Mouse (Mus musculus): ENCODE results near the gene Slc24a3.
A peak's percentile ranks its signal among the peaks of the same experiment; 100 is the strongest.

Slc24a3 gene

DNA sequence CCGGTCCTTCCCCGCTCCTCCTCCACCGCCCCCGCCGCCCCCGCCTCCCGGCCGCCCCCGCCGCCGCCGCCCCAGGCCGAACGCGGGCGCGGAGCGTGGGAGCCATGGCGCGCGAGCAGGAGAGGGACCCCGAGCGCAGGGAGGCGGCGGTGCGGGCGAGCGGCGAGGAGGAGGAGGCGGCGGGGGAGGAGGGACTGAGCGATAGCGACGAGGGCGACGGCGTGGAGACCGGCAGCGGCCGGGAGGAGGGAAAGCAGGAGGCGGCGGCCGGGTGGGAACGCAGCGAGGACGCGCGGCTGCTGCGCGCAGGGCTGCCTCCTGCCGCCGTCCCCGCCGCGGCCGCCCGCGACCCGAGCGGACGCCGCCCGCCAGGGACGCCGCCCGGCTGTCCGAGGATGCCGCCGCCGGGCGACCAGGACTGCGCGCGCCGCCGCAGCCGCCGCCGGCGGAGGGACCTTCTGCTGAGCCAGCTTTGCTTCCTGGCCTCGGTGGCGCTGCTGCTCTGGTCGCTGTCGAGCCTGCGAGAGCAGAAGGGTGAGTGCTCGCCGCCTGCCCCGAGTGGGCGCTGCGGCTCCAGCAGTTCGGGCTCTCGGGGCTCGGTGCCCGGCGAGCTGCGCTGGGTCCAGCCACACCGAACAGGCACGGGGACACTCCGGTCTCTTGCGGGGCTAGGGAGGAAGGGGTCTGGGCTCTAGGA, at the start of gene Slc24a3:
Gene Slc24a3 (plus strand): TSS at position 91 of the 697 bp plus-strand sequence.
- DNase-seq = peak; percentile 86

DNA sequence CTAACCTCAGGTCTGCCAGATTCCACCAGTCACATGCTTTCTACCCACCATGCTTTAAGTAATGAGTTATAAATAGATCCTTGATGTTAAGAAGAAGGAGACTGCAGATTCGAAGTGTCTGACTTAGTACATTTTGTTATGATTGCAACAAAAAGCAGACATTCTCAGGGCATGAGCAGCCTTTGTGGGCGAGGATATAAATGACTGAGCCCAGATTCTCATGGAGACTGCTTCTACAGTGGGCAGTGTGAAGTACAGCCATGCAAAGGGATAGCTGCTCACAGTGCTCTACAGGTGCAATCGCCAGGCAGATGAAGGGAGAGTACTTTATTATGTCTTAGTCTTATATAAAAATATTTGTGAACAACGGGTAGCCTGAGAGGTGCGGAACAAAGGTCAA, 49.8 kb upstream of the Slc24a3 start:
- no peak for DNase-seq

DNA sequence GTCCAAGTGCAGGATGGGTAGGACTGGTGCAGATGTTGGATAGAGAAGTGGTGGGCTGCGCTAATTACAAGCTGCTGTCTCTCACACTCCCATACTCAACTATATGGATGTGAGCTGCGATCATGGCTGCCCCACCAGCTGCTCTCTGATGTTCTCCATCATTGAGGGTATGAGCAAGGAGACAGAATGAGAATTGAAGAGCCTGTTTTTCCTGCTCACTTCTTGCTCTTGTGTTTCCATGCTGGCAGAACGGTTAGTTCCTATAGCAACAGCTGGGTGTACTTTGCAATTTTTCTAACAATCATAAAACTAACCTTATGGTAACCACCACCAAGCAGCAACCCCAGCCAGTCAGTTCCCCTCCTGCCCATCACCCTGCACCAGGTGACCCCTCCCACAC, 39.8 kb upstream of the Slc24a3 start:
- no peak for DNase-seq

DNA sequence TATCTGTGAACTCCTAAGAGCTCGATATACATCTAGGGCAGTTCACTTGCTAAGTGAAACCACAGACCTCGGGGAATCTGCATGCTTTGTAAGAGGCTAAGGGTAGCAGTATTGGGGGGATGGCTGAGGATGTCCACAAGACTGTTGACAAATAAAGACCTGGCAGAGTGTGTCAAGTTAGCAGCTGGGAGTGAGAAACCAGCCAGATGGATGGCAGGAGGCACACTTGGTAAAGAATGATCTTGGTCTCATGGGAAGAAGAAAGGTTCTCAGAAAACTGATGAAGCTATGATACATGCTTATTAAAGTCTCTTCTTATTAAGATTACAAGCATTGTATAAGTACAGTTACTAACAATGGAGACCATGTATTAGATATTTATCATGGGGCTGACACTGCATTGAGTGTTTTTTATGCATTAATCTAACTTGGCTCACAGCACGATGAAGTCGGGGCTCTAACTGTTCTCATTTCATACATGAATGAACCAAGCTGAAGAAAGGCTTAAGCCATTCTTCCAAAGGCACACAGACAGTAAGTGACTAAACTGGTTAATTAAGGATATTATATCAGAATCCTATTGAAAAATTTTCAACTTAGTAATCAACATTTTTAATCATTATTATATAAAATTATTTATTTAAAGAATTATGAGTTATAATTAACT, 30.8 kb upstream of the Slc24a3 start:
- no peak for DNase-seq

DNA sequence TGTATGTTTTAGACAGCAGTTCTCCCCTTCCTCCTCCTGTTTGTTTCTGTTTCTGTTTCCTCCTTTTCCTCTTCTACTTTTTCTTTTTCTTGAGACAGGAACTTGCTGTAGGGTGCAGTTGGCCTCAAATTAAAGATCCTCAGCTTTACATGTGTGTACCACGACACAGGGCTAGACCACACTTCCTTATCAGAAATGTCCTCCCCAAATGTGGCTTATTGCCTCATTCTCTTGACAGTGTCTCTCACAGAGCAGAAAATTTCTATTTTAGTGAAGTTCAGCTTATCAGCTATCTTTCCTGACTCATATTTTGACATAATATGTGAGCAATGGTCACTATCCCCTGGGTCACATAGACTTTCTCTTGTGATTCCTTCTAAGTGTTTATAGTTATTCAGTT, 17.1 kb upstream of the Slc24a3 start:
- DNase-seq = no peak

DNA sequence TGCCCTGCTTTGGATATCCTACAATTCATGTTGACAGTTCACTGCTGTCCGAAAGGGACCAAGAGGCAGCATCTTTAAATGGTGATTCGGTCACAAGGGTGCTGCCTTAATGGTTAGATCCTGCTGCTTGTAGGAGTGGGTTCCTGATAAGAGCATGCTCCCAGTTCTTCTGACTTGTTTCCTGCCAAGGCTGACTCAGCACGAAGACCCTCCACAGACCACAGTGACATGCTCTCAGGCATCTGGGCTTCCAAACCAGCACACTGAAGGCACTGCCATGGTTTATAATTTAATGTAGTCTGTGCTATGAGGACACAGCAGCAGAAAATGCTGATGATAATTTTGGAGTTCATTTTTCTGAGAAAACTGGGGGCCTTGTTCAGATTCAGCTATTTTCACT, 16.7 kb upstream of the Slc24a3 start:
- DNase-seq = no peak

DNA sequence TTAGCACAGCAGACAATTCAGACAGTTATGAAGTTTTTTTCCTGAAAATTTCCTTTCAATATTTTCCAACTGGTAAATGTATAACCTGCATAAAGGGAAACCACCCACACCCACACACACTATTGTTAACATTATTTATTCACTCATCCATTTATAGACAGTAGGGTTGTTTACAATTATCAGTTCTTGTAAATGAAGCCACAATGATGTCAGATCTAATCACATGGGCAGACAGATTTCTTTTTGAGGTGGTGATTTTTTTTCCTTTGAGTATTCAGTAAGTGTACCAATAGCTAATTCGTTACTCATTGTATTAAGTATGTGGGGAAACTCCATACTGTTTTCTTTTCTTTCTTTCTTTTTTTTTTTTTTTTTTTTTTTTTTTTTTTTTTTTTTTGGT, 15.3 kb upstream of the Slc24a3 start:
- no peak for DNase-seq

DNA sequence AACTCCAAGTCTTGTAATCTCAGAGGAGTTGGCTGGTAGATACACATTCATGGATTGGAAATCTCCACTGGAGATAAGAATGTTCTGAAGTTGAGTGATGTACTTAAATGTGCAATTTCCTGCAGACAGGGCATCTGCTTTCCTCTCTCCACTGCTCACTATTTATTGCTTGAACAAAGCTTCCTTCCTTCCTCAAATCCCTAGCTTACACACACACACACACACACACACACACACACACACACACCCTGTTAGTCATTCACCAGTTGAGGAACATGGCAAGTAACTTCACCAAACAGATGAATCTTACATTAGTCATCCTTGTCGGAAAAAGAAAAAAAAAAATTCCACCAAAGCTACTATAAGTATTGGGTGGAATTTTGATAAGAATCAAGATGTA, 8.6 kb upstream of the Slc24a3 start:
- DNase-seq = no peak

DNA sequence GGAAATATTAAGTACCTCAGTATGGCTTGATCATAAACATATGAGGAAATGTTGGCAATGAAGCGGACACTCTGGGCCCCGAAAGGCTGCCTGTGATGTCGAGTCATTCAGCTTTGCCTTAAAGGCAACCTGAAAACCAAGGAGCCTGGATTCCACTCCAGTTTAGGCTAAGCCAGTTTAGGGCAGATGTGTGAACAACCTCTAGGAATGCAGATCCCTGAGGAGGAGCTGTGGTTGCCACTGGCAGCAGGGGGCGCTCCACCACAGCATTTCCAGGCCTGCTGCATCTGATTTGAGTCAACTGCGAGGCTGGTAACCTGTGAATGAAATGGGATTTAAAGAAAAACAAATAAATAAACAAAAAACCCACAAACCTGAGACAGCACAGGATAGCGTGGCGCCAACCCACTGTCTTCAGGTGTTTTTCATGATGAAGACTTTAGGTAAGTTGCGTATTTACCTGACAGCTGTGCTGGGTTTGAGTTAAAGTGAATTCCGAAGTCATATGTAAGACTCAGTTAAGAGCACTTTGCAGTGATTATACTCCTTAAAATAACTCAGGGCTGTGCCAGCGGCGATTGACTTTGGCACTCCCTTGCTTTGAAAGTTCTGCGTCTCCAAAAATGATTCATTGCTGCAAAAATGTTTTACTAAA, 6.4 kb upstream of the Slc24a3 start:
- DNase-seq = peak; percentile 91

DNA sequence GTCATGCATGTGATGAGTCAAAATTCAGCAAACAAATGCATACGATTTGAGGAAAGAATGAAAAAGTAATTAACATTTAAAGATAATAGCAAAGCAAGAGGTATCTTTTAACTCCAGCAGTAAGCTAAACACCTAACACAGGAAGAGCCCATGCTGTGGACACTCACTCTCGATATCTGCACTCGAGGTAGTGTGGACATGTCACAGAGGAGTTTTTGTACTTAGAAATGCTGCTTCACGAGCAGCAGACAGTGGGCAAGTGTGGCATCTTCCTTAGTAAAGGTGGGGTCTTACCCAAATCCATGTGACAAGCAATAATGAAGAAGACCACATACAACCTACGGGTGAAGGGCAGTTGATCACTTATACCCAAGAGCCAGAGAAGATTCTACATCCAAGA, 3.5 kb upstream of the Slc24a3 start:
- no peak for DNase-seq

DNA sequence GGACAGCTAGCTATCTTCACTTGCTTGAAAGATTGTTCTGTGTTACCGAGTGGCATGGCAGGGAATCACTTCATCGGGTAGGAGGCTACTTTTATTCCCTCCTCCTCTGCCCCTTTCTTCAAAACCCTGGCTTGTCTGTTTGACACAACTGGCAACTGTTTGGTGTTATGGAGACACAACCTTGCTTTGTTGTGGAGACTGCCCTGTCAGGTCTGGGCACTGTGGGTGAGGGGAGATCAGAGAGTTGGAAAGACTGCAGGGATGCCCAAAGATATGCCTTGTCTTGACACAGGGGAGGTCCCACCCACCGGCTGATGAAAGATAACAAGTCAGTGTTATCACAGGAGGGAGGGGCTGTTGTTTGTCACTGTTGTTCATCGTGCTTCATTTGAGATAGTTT, 3.0 kb upstream of the Slc24a3 start:
- no peak for DNase-seq

DNA sequence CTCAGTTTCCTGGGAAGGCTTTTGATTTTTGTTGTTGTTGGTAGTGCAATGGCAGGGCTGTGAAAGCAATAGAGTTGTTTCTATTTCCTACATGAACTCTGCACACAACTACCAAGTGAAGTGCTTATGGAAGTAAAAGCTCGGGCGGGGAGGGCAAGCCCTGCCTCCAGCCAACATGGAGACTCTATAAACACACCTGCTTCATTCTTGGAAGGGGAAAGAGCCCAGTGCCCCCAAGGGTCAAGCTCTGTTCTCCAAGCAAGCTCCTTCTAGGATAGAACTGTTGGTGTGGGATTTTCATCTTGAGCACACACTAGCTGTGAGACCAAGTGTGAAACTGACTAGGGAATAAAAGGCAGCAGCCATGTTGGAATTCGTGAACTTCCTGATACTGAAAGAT, 2.5 kb upstream of the Slc24a3 start:
- no peak for DNase-seq

DNA sequence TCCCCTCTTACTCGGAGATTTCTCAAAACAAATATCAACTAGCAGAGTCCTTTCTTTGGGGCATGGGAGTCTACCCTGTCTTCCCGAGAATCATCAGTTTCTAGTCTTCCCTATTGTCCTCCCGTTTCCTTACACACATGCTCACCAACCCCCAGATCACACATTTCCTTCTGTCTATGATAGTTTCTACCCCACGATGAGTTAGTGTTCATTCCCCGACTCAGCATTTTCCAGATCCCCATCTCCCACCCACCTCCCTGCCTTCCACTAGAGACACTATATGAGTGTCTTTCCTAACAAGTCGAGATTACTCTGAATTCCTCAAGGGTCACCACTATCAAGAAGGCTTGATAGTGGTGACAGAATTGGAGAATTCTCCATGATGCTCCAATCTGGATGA, 1.7 kb upstream of the Slc24a3 start:
- no peak for DNase-seq

DNA sequence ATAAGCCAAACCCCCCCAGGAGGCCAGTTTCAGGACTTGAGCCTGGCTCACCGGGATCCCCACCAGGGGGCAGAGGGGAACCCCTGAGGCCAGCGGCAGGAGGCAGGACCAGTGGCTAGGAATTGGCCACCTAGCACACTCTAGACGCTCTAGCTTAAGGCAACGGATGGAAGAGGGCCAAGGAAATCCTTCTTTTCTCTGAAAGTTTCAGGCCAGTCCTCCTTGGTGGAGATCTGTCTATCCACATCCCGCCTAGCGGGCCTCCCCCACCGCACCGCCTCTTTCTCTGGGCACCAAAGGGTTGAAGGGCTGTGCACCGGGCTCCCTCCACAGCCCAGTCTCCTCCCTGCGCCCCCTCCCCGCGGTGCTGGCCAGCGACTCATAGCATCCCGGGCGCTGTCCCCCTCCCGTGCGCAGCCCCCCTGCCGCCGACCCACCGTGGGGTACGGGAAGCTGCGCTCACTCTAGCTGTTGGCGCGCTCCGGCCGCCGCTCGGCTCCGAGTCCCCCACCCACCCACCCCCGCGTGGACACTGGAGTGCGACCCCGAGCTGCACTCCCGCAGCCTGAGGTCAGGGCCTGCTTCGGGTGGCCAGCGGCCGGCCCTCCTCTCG, 397 bp upstream of the Slc24a3 start:
- DNase-seq = peak; percentile 80

DNA sequence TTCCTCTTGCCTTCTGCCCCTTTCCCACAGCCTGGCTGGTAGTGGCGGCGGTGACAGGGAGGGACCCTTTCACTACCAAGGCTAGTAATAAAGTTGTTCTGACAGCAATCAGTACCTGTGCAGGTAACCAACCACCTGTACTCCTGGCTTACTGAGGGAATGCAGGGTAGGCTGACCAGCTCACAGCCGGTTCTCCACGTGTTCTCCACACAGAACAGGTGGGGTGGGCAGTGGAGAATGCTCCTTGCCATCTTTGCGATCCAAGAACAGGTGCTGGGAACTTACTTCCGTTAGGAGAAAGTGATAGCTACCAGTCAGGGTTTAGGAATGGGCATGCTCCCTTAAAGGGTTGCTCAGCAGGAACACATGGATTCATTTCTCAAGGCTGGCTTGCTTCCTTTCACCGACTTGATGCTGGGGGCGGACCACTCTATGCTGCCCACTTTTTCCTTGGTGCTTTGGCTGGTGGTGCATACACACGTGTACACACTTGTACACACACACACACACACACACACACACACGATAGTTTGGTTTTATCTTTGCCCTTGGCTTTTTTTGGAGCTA, 934 bp downstream of the Slc24a3 start:
- DNase-seq = no peak

DNA sequence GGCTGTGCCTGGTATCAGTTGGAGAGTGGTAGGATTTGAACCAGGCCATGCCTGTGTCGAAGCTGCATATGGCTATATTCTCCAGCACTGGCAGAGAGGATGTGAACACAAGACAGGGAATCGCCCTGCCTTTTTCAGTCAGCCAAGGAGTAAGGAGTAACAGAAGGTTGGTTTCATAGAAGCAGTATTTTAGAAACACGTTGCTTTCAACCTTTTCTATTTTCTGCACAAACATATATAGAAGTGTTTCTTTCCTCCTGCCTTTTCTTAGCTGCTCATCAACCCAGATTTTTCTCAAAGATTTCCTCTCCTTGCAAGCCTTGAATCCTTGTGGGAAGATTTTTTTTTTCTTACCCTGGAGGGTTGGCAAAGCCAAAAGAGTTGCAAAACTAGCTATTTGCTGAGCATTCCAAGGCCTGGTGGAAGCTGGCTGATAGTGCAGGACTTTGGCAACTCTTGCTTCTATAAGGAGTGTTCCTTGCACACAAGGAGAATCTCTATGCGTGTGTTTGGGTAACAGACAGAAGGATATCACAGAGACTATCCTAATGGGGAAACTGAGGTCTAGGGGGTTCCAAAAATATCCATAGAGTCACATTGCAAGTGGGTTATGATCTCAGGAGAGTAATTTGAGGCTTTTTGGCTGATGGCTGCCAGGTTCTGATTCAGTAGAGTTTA, 5.6 kb downstream of the Slc24a3 start:
- DNase-seq = no peak

DNA sequence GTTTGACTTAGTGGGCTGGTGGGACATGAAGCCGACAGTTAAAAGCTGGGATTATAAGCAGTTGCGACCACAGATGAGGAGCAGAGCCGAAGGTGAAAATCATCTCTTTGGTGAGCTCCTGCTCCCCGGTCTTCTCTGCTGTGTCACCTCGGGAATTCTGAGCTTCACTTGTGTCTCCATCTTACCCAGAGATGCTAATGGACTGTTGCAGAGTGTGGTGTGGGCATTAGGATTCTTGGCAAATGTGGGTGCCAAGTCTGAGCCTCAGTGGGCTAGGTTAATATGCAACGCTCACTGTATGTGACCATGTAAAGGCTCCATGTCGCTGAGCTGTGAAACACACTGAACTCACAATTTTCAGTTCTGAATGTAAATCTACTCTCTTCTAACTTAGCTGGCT, 7.5 kb downstream of the Slc24a3 start:
- DNase-seq = no peak

DNA sequence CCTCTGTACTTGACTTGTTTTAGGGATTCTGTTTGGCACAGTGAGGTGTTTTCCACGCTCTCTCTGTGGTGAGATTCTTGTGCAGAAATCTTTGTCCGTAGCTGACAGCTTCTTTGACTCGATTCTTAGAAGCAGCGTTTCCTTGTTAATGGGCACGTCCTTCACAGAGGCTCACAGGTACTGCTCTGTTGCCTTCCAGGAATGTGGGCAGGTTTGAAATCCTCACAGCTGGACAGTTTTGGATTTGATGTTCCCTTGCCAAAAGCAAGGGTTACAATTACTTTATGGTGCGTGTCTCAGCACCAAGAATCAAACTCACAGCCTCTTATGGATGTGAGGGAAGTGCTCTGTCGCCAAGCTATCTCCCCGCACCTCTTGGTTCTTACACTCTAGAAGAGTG, 14.9 kb downstream of the Slc24a3 start:
- DNase-seq = no peak

DNA sequence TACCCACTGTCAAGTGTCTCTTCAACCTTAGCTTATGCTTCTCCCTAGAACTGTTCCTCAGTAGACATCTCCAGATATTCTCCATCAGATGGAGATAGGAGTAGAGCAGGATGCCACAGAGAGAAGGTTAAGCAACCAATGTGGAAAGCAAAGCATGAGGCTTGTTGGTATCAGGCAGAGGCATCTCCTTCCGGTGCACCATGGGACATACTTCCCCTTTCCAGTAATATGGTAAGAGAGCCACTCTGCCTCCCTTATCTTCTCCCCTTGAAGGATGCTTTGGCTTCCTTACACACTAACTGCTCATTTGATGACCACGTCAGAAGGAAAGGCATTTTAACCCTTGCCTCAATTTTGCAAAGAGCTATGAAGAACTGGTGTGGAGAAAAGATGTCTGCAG, 21.3 kb downstream of the Slc24a3 start:
- DNase-seq = no peak

DNA sequence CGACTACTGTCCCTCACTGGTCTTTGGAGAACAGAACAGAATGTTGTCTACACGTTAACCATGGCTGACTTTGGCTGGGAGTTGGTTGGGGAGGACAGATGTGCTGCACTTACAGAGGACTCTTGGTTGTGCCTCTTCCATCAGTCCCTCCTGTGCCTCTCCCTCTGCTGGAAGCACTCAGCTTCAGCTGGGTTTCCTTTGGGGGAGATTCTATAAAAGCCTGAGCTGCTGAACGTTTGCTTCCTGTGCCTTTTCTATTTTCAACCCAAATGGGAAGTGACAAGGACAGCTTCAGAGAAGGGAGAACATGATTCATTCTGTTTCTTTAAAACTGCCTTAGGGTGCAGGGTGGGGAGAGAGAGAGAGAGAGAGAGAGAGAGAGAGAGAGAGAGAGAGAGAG, 28.5 kb downstream of the Slc24a3 start:
- no peak for DNase-seq

DNA sequence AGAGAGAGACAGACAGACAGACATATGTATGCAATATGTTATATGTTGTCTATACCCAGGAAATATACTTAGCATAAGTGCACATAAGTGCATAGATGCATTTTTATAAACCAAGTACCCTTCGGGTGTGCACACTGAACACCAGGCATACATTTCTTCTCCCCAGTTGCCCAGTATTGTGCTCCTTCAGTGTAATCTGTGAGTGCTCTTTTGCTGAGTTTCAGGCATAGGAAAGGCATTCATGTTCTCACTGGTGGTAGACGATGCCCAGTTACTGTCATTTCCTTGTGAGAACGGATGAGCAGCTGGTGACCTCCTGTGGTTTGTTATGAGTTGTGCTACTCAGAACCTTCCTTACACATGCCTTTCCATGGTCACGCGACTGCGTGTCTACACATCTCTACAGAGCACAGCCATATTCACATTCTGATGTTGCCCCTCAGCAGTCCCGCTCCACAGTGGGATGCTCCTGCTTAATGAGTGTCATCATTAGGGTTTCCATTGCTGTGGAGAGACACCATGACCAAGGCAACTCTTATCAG, 29.0 kb downstream of the Slc24a3 start:
- peak; percentile 12 for DNase-seq

DNA sequence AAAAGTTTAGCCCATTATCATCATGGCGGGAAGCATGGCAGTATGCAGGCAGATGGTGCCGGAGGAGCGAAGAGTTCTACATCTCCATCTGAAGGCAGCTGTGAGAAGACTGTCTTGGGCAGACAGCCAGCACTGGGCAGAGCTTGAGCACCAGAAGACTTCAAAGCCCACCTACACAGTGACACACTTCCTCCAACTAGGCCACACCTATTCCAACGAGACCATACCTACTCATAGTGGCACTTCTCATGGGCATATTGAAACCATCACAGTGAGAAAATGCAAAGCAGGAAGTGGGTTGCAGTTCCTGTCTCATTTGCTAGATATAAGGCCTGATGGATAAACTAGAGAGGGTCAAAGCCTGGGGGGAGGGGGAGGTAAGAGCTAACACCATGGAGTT, 29.5 kb downstream of the Slc24a3 start:
- DNase-seq = peak; percentile 4

DNA sequence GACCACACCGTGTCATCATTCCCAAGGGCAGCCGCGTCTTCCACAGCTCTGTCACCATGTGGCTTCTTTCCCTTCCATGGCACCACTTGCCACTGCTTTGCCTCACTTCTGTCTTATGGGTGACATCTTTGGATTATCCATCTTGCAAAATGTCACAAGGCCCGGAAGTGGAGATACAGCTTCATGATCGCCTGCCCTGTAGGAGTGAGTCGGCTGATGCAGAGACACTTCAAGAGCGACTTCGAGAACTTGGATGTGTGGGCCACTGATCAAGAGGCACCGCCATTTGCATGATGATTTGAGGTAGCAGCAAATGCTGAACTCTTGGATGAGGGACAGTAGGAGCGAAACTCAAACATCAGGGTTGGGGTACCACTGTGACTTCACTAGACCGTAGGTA, 46.0 kb downstream of the Slc24a3 start:
- DNase-seq = no peak
